Mouse (Mus musculus): ENCODE measurements around the gene Hectd2. TPM values are rescaled to one million over a fixed set of nuclear protein-coding genes. Genes with fewer than 3 reads are reported as not detected.

Hectd2 gene
- polyA plus RNA-seq, 1 experiment from 2014 or later: 0.35 TPM

Other genes with a start within 250 kb of the Hectd2 start
- gene Pcgf5, start 206.3 kb upstream of the Hectd2 start, polyA plus RNA-seq (2015; fragmentation: Nextera tagmentation; extraction: Ambion mirVana): 22.6 and 26.9 TPM in 2 replicates
- gene Ppp1r3c, start 182.0 kb downstream of the Hectd2 start, polyA plus RNA-seq (2015; fragmentation: Nextera tagmentation; extraction: Ambion mirVana): 0.81 and 1.0 TPM in 2 replicates